Mouse (Mus musculus): ENCODE measurements around the gene Galp.
"Not testable (repeated sequence)": the region's sequence is repeated elsewhere in the genome, so short reads cannot be mapped to it uniquely, and the experiment has no call there.

Gene Galp

GRCm38 (mm10) chr7:6213144-6213543 lies 16.3 kb downstream of the Galp start:
- Histone ChIP-seq H3K9me3 (ENCODE audit: low read length) (peaks cover 20% of the 10 kb centered on the region), H3K4me1 (replicated peaks; ENCODE audit: low read depth, low read length) (peaks cover 43% of the 10 kb centered on the region), H3K36me3 (ENCODE audit: insufficient read depth, low read length) (no peaks in the 10 kb centered on the region), H3K4me3 (replicated peaks; ENCODE audit: low read length) (no peak overlapping the region), H3K27me3 (ENCODE audit: insufficient read depth, low read length) (no peaks in the 10 kb centered on the region)
- TF ChIP-seq NANOG (IDR thresholded peaks at IDR 0.05; ENCODE audit: borderline replicate concordance, low read length): no peak
- peak; percentile 92 for TF ChIP-seq CTCF (conservative IDR thresholded peaks at IDR 0.05; ENCODE audit: low read length)
- TF ChIP-seq POU5F1 (IDR thresholded peaks at IDR 0.05; ENCODE audit: borderline replicate concordance, low read length): no peak

DNA sequence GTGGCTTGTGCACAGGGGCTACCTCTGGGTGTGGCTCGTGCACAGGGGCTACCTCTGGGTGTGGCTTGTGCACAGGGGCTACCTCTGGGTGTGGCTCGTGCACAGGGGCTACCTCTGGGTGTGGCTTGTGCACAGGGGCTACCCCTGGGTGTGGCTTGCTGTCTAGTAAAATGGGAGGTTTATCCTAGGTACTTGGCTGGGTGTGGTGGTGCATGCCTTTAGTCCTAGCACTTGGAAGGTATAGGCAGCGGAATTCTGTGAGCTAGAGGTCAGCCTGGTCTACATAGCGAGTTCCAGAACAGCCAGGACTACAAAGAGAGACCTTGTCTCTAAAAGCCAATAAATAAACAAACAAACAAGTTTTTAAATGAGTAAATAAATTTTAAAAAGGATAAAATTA lies 17.8 kb downstream of the Galp start:
- Histone ChIP-seq H3K4me3 (replicated peaks; ENCODE audit: low read length) (0 out of 2 replicates have a peak overlapping the region, but pooled peaks have one; percentile 17), H3K9me3 (ENCODE audit: low read length) (peaks cover 24% of the 10 kb centered on the region), H3K4me1 (replicated peaks; ENCODE audit: low read depth, low read length) (peaks cover 50% of the 10 kb centered on the region)
- not testable (repeated sequence) for H3K27me3 ChIP-seq (ENCODE audit: insufficient read depth, low read length); H3K36me3 ChIP-seq (ENCODE audit: insufficient read depth, low read length)

- Histone ChIP-seq H3K4me3 (replicated peaks; ENCODE audit: low read length) (no peak overlapping the region), H3K36me3 (ENCODE audit: insufficient read depth, low read length) (no peaks in the 10 kb centered on the region), H3K9me3 (ENCODE audit: low read length) (peaks cover 39% of the 10 kb centered on the region), H3K27me3 (ENCODE audit: insufficient read depth, low read length) (no peaks in the 10 kb centered on the region), H3K4me1 (replicated peaks; ENCODE audit: low read depth, low read length) (peaks cover 57% of the 10 kb centered on the region)
- TF ChIP-seq POU5F1 (IDR thresholded peaks at IDR 0.05; ENCODE audit: borderline replicate concordance, low read length) (no peak), CTCF (conservative IDR thresholded peaks at IDR 0.05; ENCODE audit: low read length) (no peak), NANOG (IDR thresholded peaks at IDR 0.05; ENCODE audit: borderline replicate concordance, low read length) (no peak)
These were observed 23.3 kb downstream of the Galp start for GRCm38 (mm10) chr7:6220147-6220546.

DNA sequence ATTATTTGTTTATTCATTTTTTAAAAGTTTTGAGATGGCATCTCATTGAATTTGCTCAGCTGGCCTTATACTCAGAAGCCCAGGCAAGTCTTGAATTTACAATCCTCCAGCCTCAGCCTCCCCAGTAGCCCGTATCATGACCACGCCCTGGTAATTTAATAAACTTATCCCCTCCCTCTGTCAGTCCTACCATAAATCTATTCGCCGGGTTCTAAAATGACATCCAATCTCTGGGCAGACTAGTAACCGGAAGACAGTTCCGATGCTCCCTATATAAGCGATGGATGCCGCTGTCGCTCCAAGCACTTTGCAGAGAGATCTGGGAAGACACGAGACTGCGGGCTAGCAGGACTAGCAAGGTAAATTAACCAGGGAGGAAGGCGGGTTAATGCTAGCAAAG lies 25.1 kb downstream of the Galp start, which contains the start of gene Zscan5b:
Gene Zscan5b, plus strand, starts transcription at position 301 of the 400 bp plus-strand sequence.
- Histone ChIP-seq H3K4me1 (replicated peaks; ENCODE audit: low read depth, low read length) (peaks cover 42% of the 10 kb centered on the region), H3K36me3 (ENCODE audit: insufficient read depth, low read length) (no peaks in the 10 kb centered on the region), H3K27me3 (ENCODE audit: insufficient read depth, low read length) (no peaks in the 10 kb centered on the region), H3K4me3 (replicated peaks; ENCODE audit: low read length) (peak within 1 kb of the TSS; percentile 35), H3K9me3 (ENCODE audit: low read length) (peaks cover 32% of the 10 kb centered on the region)
- TF ChIP-seq NANOG (IDR thresholded peaks at IDR 0.05; ENCODE audit: borderline replicate concordance, low read length) (no peak), CTCF (conservative IDR thresholded peaks at IDR 0.05; ENCODE audit: low read length) (no peak), POU5F1 (IDR thresholded peaks at IDR 0.05; ENCODE audit: borderline replicate concordance, low read length) (no peak)

DNA sequence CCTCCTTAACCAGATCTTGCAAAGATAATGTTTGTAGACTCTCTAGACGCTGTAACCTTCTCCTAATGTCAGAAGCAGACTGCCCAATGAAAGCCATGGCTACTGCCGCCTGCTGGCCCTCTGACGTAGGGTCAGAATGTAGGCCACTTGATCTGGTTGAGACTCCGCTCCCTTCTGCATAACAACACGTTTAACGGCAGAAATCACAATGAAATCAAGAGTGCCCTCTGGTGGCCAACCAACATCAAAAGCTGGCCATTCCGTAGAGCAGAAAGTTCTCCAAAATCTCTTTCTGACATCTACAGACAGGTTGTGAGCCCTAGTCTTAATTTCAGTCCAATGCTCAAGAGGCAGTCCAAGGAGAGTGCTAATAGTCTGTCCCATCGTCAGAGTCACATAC lies 31.6 kb downstream of the Galp start:
- peak; percentile 37 for TF ChIP-seq CTCF (conservative IDR thresholded peaks at IDR 0.05; ENCODE audit: low read length)
- H3K4me3 ChIP-seq (replicated peaks; ENCODE audit: low read length); H3K4me1 ChIP-seq (replicated peaks; ENCODE audit: low read depth, low read length); H3K27me3 ChIP-seq (ENCODE audit: insufficient read depth, low read length): not testable (repeated sequence)
- peaks cover 39% of the 10 kb centered on the region for H3K9me3 ChIP-seq (ENCODE audit: low read length)
- peaks cover 17% of the 10 kb centered on the region for H3K36me3 ChIP-seq (ENCODE audit: insufficient read depth, low read length)

- TF ChIP-seq NANOG (IDR thresholded peaks at IDR 0.05; ENCODE audit: borderline replicate concordance, low read length): no peak
- no peak for TF ChIP-seq CTCF (conservative IDR thresholded peaks at IDR 0.05; ENCODE audit: low read length)
- no peak for TF ChIP-seq POU5F1 (IDR thresholded peaks at IDR 0.05; ENCODE audit: borderline replicate concordance, low read length)
- Histone ChIP-seq H3K9me3 (ENCODE audit: low read length) (no peaks in the 10 kb centered on the region), H3K4me1 (replicated peaks; ENCODE audit: low read depth, low read length) (peaks cover 49% of the 10 kb centered on the region), H3K36me3 (ENCODE audit: insufficient read depth, low read length) (no peaks in the 10 kb centered on the region), H3K4me3 (replicated peaks; ENCODE audit: low read length) (peak overlapping the region; percentile 66), H3K27me3 (ENCODE audit: insufficient read depth, low read length) (no peaks in the 10 kb centered on the region)
These were observed 42.9 kb downstream of the Galp start for GRCm38 (mm10) chr7:6239787-6240186.

DNA sequence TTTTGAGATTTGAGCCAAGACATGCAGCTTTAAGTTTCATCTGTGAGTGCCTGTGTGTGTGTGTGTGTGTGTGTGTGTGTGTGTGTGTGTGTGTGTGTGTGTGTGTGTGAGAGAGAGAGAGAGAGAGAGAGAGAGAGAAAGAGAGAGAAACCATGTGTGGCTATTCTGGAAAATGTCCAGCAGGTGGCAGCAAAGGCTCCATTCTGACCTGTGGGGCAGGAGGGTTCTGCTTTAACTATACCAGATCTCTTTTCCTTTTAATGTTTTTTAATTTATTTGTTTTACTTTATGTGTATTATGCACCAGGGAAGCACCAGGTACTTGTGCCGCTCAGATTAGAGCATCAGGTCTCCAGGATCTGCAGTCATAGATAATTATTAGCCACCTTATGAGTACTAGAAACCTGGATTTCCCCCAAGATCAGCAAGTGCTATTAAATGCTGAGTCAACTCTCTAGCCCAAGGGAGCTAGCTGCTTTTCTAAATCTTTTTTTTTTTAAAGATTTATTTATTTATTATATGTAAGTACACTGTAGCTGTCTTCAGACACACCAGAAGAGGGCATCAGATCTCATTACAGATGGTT lies 44.0 kb downstream of the Galp start:
- not testable (repeated sequence) for H3K9me3 ChIP-seq (ENCODE audit: low read length); H3K4me3 ChIP-seq (replicated peaks; ENCODE audit: low read length); H3K27me3 ChIP-seq (ENCODE audit: insufficient read depth, low read length); H3K36me3 ChIP-seq (ENCODE audit: insufficient read depth, low read length)
- TF ChIP-seq CTCF (conservative IDR thresholded peaks at IDR 0.05; ENCODE audit: low read length): peak; percentile 21
- H3K4me1 ChIP-seq (replicated peaks; ENCODE audit: low read depth, low read length): peaks cover 59% of the 10 kb centered on the region

DNA sequence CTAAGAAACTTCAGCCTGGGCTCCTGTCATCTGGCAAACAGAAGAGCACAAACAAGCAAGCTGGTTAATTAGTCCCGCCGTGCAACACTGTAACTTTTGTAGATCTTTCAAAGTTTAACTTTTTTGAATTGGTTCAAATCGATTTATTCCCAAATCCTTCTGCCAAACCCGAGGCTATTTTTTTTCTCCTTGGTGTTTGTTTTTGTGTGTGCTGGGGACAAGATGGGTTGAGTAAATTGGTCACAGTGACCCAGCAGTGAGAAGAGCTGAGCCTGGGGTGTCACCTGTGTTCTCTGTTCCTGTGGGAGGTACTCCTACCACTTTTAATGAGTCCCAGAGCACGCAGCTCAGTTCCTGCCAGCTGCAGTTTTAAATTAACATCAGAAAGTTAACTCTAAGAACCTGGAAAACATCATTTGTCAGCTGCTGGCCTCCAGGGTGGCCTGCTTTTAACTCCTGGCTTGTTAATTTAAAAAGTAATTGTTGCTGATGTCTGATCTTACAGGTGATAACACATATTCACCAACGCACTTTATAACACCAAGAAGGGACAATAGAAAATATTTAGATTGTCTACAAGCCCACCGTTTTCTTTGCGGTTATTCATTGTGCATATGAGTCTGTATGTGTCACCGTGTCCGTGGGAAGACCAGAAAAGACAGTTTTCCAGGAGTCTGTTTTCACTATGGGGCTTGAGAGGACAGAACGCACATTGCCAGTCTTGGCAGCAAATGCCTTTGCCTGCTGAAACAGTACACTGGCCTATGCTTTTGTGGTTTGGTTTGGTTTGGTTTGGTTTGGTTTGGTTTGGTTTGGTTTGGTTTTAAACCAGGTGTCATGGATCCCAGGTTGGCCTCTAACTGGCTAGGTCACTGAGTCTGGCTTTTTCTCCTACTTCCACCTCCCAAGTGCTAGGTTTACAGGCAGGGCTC lies 47.7 kb downstream of the Galp start:
- Histone ChIP-seq H3K36me3 (ENCODE audit: insufficient read depth, low read length) (no peaks in the 10 kb centered on the region), H3K4me1 (replicated peaks; ENCODE audit: low read depth, low read length) (peaks cover 57% of the 10 kb centered on the region), H3K9me3 (ENCODE audit: low read length) (peaks cover 18% of the 10 kb centered on the region), H3K27me3 (ENCODE audit: insufficient read depth, low read length) (no peaks in the 10 kb centered on the region), H3K4me3 (replicated peaks; ENCODE audit: low read length) (peak overlapping the region; percentile 3; the same call in 1 of the 2 replicates)
- TF ChIP-seq NANOG (IDR thresholded peaks at IDR 0.05; ENCODE audit: borderline replicate concordance, low read length) (no peak; the same call in 1 of the 2 replicates), CTCF (conservative IDR thresholded peaks at IDR 0.05; ENCODE audit: low read length) (no peak), POU5F1 (IDR thresholded peaks at IDR 0.05; ENCODE audit: borderline replicate concordance, low read length) (no peak)

Measured in E14TG2a.4 (cell line).